Mouse (Mus musculus): Measurements from ENCODE around the gene Ddx42. TPM values are rescaled to one million over a fixed set of nuclear protein-coding genes. Genes with fewer than 3 reads are reported as not detected.

Gene Ddx42
- total RNA-seq (2021), result 10 to 100 TPM; 24.3 to 24.7 TPM
- long read RNA-seq, experiment 1, full-length matches to known transcripts, result 29 of 34 reads
- long read RNA-seq, experiment 1, partial matches to known transcripts, result 3 of 34 reads
- long read RNA-seq, experiment 1, other reads (novel, unspliced or antisense), result 2 of 34 reads
- long read RNA-seq, experiment 2, full-length matches to known transcripts, result 16 of 23 reads
- long read RNA-seq, experiment 2, partial matches to known transcripts, result 5 of 23 reads
- long read RNA-seq, experiment 2, other reads (novel, unspliced or antisense), result 2 of 23 reads

DNA sequence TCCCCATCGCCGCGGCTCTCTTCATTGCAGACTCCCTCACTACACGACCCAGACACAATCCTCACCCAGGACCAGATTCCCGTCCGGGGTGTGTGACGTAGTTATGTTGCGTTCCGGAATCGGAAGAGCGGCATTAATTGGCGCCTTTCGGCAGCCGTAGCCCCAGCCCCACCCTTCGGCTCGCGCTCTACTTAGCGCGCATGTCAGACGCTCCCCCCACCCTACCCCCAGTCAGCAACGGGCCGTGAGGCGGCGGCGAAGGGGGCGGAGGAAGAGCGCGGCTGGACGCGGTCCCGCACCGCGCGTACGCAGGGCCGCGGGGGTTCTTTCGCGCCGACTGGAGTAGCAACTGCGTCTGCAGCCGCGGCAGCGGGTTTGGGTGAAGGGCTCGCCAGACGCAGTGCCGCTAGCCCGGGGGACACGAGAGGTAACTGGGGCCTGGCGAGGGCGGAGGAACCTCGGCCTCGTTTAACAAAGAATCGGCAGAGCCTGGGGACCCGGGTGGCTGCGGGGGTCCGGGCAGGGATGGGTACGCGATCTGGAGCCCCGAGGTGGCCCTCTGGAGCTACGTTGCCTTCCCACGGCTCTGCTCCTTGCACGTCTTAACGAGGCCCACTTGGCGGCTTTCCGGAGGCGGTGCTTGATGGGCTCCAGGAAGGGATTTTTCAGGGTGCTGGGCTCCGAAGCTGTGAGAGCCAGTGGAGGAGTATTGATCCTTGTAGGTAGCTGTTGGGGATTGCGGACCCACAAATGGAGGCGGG lies at the start of gene Ddx42:
Ddx42 (plus strand) TSS at position 197 of the 761 bp plus-strand sequence.
- Histone ChIP-seq H3K27ac (peak within 1 kb of the TSS; percentile 98), H3K4me3 (peak within 1 kb of the TSS; percentile 94)
- intact Hi-C loops (cut with DNase I), result loop anchor here (5.0 kb wide), 2 partner anchors 40 to 55 kb away; partner anchors contain the start of genes Ftsj3, Psmc5 and Smarcd2
- no peak for TF ChIP-seq CTCF (IDR thresholded peaks at IDR 0.05)
- peak; percentile 95 for DNase-seq

DNA sequence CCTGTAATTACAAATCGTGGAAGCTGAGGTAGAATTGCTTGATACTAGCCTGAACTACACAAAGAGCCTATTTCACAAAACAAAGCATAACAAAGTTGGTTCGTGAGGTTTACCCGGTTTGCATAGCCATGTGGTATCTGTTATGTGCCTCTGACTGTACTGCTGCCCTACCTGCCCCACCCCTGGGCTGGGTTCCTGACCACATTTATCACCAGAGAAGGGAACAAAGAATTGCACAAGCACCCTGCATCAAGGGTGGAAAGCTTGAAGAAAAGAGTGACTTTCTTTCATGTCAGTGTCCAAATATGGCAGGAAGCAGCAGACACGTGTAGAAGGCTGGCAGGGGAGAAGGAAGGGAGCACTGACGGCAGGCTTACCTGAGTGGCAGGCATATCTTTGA lies 49.3 kb upstream of the Ddx42 start:
- TF ChIP-seq CTCF (IDR thresholded peaks at IDR 0.05), result no peak
- Histone ChIP-seq H3K27ac (no peak overlapping the region), H3K4me3 (no peak overlapping the region)
- DNase-seq, result no peak
- intact Hi-C loops (cut with DNase I), result no loop called here

DNA sequence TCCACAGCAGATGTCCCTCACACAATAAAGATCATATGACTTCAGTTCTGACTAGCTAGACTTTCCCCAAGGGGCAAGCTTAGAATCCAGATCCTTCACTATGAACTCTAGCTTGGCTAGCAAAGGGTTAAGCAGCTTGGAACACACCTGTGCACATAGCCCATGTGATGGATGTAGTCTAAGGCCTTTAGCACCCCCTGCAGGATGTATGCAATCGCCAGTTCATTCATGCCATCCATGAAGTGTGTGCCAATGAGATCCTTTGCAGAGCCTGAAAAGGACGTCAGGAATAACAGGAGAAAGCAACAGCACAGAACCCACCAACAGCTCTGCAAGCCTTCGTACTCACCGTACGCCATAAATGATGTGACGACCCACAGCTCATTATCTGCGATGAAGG lies 45.9 kb upstream of the Ddx42 start:
- Histone ChIP-seq H3K4me3 (no peak overlapping the region), H3K27ac (no peak overlapping the region)
- TF ChIP-seq CTCF (IDR thresholded peaks at IDR 0.05), result peak; percentile 19; the same call in 1 of the 2 replicates
- intact Hi-C loops (cut with DNase I), result no loop called here
- no peak for DNase-seq

DNA sequence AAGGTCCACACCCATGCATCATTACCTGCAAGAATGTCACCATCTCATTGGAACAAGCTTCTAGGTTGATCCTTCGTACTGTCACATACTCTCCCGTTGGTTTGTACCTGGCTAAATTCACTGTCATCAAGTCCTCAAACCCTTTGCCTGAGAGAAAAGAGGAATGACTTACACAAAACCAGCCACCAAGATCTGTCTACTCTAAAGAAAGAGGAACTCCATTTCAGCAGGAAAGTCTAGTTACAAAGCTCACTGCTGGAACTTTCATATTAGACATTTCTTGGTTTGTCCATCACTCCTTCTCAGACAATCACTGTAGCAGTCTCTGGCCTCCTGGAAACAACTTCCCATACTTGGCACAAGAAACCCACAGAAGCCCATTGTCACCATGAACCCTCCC lies 43.5 kb upstream of the Ddx42 start:
- no peak overlapping the region for H3K27ac ChIP-seq
- no peak for TF ChIP-seq CTCF (IDR thresholded peaks at IDR 0.05)
- no peak for DNase-seq
- intact Hi-C loops (cut with DNase I), result no loop called here
- no peak overlapping the region for H3K4me3 ChIP-seq

DNA sequence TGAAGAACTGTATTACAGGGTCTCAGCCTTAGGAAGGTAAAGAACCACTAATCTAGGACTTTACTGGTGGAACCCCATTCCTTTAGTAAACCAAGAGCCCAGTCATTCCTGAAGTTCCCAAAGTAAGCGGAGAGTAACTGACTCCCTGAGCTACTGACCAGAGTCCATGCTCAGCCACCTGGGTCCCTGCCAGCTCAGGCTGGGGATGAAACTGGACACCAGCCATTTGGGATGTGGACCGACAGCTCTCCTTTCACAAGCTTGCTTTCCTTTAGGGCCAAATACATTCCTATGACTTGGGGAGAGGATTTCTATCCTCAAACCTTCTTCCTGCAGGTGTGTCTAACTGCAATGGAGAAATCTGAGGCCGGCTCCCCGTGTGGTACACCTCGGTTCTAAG lies 42.4 kb upstream of the Ddx42 start:
- intact Hi-C loops (cut with DNase I), result no loop called here
- TF ChIP-seq CTCF (IDR thresholded peaks at IDR 0.05), result no peak
- peak; percentile 82 for DNase-seq
- no peak overlapping the region for H3K4me3 ChIP-seq
- H3K27ac ChIP-seq, result peak overlapping the region; percentile 69

DNA sequence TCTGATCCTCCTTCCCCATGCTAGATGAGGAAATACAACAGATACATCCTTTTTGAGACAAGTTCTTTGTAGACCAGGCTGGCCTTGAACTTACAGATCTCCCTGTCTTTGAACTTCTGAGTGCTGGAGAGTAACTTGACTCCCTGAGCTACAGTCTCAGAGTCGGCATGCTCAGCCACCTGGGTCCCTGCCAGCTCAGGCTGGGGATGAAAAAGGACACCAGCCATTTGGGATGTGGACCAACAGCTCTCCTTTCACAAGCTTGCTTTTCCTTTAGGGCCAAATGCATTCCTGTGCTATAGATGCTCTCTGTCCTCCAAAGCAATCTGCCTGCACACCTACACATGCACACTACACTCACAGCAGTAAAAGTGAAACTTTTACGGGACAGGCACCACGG lies 41.6 kb upstream of the Ddx42 start:
- H3K4me3 ChIP-seq, result no peak overlapping the region
- intact Hi-C loops (cut with DNase I), result no loop called here
- peak; percentile 88 for DNase-seq
- no peak for TF ChIP-seq CTCF (IDR thresholded peaks at IDR 0.05)
- peak overlapping the region; percentile 69 for H3K27ac ChIP-seq

DNA sequence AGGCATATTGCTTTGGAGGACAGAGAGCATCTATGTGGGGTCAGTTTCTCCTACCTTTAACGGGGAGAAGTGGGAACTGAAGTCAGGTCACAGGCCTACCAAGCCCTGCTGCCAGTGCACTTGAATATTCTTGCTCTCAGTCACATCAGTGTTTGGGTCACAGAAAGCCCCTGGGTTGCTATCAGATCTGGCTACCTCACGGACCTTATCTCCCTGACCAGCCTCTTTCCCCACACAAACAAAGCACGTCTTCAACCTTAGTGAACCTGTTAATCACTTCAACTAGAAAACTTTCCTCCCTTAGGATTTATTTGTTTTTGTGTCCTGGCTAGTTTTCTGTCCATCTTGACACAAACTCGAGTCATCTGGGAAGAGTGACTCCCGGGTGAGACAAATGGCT lies 40.4 kb upstream of the Ddx42 start:
- DNase-seq, result no peak
- TF ChIP-seq CTCF (IDR thresholded peaks at IDR 0.05), result no peak
- H3K27ac ChIP-seq, result no peak overlapping the region
- intact Hi-C loops (cut with DNase I), result no loop called here
- H3K4me3 ChIP-seq, result no peak overlapping the region

DNA sequence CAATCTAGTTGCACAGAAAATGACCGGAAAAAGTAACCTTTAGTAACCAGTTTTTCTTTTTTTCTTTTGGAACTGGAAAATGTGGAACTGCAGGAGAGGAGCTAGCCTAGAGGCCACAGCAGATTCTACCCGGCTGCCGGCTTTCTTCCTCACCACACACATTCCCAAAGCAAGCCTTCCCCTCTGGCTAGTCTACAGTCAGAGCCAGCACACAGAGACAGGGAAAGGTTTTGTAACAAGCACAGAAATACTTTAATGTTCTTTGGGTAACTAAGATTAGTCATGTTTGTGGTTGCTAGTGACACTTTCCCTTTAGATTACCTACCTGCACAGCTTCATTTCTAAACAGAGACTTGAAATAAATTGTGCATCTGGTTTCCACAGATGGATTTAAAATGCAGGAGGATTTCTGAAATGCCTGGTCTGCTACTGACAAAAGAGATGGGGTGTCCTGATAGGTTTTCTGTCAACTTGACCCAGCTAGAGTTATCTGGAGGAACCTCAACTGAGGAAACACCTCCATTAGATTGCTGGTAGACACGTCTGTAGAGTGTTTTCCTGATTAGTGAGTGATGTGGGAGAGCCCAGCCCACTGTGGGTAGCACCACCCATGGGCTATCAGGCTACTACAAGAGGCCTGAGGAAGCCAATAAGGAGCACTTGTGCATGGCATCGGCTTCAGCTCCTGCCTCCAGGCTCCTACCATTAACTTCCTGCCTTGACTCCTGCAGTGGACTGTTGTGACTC lies 38.5 kb upstream of the Ddx42 start:
- no peak overlapping the region for H3K4me3 ChIP-seq
- DNase-seq, result no peak
- intact Hi-C loops (cut with DNase I), result no loop called here
- no peak overlapping the region for H3K27ac ChIP-seq
- TF ChIP-seq CTCF (IDR thresholded peaks at IDR 0.05), result no peak

DNA sequence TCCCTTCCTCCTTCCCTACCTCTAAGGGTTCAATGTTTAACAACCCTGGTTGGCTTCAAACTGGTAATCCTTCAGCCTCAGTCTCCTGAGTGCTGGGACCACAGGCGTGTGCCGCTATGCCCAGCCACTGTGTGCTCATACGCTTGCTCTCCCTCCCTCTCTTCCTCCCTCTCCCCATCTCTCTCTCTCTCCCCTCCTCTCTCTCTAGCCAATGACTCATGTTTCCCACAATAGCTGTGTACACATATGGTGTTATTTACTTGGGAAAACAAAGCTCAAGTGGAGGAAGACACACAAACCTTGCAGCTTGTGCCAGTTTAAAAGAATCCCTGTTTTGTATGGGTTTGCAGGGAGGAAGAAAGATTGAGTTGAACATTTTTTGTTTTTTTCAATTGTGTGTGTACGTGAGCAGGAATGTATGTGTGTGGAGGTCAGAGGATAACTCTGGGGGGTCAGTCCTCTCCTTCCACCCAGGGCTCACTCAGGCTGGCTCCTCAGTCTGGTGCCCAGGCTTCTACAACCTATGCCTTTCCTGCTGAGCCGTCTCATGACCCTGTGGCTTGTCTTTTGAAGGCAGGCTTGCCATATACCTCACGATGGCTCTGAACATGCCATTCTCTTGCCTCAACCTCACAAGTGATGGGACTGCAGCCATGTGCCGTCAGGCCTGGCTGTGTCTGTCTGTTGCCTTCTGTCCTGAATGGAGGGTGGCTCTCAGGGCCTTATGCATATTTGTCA lies 36.8 kb upstream of the Ddx42 start:
- no peak for TF ChIP-seq CTCF (IDR thresholded peaks at IDR 0.05)
- intact Hi-C loops (cut with DNase I), result no loop called here
- Histone ChIP-seq H3K27ac (peak overlapping the region; percentile 48; the same call in 1 of the 2 replicates), H3K4me3 (no peak overlapping the region)
- no peak for DNase-seq

DNA sequence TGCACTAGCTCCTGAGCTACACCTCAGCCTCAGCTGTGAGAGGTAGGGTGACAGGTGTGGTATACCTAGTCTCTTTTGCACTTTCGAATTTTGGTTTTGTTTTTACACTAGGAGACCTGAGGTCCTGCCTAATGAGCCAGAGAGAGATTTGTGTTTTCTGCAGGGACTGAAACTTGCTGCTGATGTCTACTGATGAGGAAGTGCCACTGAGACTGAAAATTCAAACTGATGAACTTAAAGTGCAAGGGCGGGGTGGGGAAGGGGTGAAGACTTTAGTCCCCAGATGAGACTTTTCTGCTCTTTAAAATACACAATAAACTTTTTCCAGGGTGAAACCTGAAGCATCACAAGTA lies 36.3 kb upstream of the Ddx42 start:
- intact Hi-C loops (cut with DNase I), result no loop called here
- no peak for TF ChIP-seq CTCF (IDR thresholded peaks at IDR 0.05)
- Histone ChIP-seq H3K27ac (peak overlapping the region; percentile 48; the same call in 1 of the 2 replicates), H3K4me3 (no peak overlapping the region)
- DNase-seq, result no peak

DNA sequence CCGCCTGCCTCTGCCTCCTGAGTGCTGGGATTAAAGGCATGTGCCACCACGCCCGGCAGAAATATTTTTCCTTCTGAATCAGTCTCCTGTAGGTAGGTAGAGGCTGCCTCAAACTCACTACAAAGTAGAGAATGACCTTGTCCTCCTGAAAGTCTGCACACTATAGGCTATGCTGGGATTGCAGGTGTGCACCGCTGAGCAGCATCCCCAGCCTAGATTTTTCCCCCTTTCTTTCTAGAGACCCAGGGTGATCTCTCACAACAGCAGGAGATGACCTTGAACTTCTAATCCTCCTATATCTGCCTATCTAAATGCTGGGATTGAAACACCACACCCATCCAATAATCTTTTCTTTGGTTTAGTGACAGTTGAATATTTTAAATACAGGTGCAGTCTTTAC lies 29.4 kb upstream of the Ddx42 start:
- TF ChIP-seq CTCF (IDR thresholded peaks at IDR 0.05), result no peak
- H3K27ac ChIP-seq, result peak overlapping the region; percentile 12; the same call in 1 of the 2 replicates
- H3K4me3 ChIP-seq, result no peak overlapping the region
- DNase-seq, result no peak
- intact Hi-C loops (cut with DNase I), result no loop called here

DNA sequence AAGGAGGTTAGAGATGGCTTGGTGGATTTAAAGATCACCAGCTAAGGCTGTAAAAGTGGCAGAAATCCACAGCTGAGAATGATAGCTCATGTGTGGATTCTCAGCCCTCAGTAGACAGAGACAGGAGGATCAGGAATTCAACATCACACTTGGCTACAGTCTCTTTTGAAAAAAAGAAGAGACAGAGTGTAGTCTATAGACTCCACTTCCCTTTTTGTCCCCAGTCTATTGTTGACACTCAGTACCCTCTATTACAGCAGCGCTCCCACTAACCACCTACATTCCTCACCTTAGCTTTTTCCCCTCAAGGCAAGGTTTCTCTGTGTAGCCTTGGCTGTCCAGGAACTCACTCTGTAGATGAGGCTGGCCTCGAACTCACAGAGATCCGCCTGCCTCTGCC lies 25.0 kb upstream of the Ddx42 start:
- intact Hi-C loops (cut with DNase I), result loop anchor here (2.0 kb wide), 1 partner anchor 31 kb away; the partner anchor contains the start of genes Gm10840 and Limd2
- Histone ChIP-seq H3K4me3 (no peak overlapping the region), H3K27ac (no peak overlapping the region)
- no peak for DNase-seq
- TF ChIP-seq CTCF (IDR thresholded peaks at IDR 0.05), result no peak

All from gastrocnemius, adult 2 months (tissue).